Mouse (Mus musculus) hindbrain, postnatal 0 days (tissue): ENCODE measurements around the gene Gm10762. TPM values are rescaled to one million over a fixed set of nuclear protein-coding genes. Genes with fewer than 3 reads are reported as not detected.

ENCODE experiments used
- ATAC-seq: fragments of 200-750 bp; cut with Nextera tagmentation; 2 replicates; pipeline ENCODE4 v1.8.0; 2017; ENCODE audit warnings: mild to moderate bottlenecking, moderate TSS enrichment, moderate library complexity
- DNase-seq: peaks from one replicate; pipeline ENCODE4 v3.0.0-alpha.2; 2015; ENCODE audit warnings: low spot score
- H3K27ac ChIP-seq: fragments of 300-500 bp; sonication (generic); 2 replicates; pipeline ENCODE4 v1.5.1; 2014; ENCODE audit warnings: mild to moderate bottlenecking
- H3K27me3 ChIP-seq: fragments of 300-500 bp; sonication (generic); 2 replicates; pipeline ENCODE4 v1.6.1; 2014; ENCODE audit warnings: low read length, mixed read lengths; ENCODE audit not compliant: insufficient read depth
- H3K36me3 ChIP-seq: fragments of 300-500 bp; sonication (generic); 2 replicates; pipeline ENCODE4 v1.6.1; 2014; ENCODE audit warnings: low read length, mixed read lengths; ENCODE audit not compliant: insufficient read depth
- H3K4me1 ChIP-seq: fragments of 300-500 bp; sonication (generic); 2 replicates; pipeline ENCODE4 v1.6.1; 2014; ENCODE audit warnings: antibody characterized with exemption, low read length, mixed read lengths; ENCODE audit not compliant: insufficient read depth
- H3K4me2 ChIP-seq: fragments of 300-500 bp; sonication (generic); 2 replicates; pipeline ENCODE4 v1.6.1; 2014; ENCODE audit warnings: low read depth, mild to moderate bottlenecking, low read length, moderate library complexity, mixed read lengths
- H3K4me3 ChIP-seq: fragments of 300-500 bp; sonication (generic); 2 replicates; pipeline ENCODE4 v1.5.1; 2014; ENCODE audit warnings: low read length
- H3K9ac ChIP-seq: fragments of 300-500 bp; sonication (generic); replicated peaks from 2 replicates; pipeline ENCODE4 v1.6.1; 2014; ENCODE audit warnings: mild to moderate bottlenecking, low read length, moderate library complexity, mixed read lengths
- H3K9me3 ChIP-seq: fragments of 300-500 bp; sonication (generic); 2 replicates; pipeline ENCODE4 v1.6.1; 2016; ENCODE audit warnings: low read length, mixed read lengths
- CTCF ChIP-seq: IDR thresholded peaks from 2 replicates; pipeline ENCODE4 v1.5.1; 2016; ENCODE audit warnings: antibody characterized with exemption, control low read depth, low read depth
- WGBS: fragments of 180-500 bp; shearing (Covaris S2); extraction: QIAGEN DNeasy Blood & Tissue Kit; methylation state at CpG from one replicate; pipeline ENCODE4 v1.1.7; 2014; 5-methylcytosine and 5-hydroxymethylcytosine counted together
- microRNA-seq, 2 experiments: library from miRNA; unstranded; fragments of <30 nt; microRNA quantifications; one replicate each; pipeline ENCODE4; 2016
- polyA plus RNA-seq: library from polyadenylated mRNA; unstranded; fragments of >200 nt; fragmentation: Nextera tagmentation; extraction: Ambion mirVana; gene quantifications from 2 replicates; pipeline ENCODE4 v1.2.1, GENCODE M21; 2015
- total RNA-seq: library from RNA; depleted of rRNA; stranded (reverse); fragments of >200 nt; gene quantifications from 2 replicates; pipeline ENCODE4 v1.2.3, GENCODE M21; 2014; rRNA removed

Gm10762 gene
- total and polyA plus RNA-seq, 2 experiments from 2014 or later = 19.8 to 33.4 TPM

- WGBS = 1% methylated on average over 65 of the region's 65 CpGs
- Histone ChIP-seq H3K4me2 (peak within 1 kb of the TSS; percentile 80), H3K4me1 (no peaks in the 10 kb centered on the region), H3K27ac (peak within 1 kb of the TSS; percentile 85), H3K36me3 (no peaks in the 10 kb centered on the region), H3K9me3 (no peaks in the 10 kb centered on the region), H3K4me3 (peak within 1 kb of the TSS; percentile 61), H3K27me3 (no peaks in the 10 kb centered on the region), H3K9ac (peak within 1 kb of the TSS; percentile 63)
- DNase-seq (peak; percentile 99), ATAC-seq (peak; percentile 95)
- no peak for TF ChIP-seq CTCF
Observed at GRCm38 (mm10) chr2:128943538-128944528, 23.7 kb downstream of the Gm10762 start, which contains the start of gene Zc3h8. TSS of gene Zc3h8 (minus strand) at chr2:128944077.

GRCm38 (mm10) chr2:128936256-128936655 lies 31.3 kb downstream of the Gm10762 start:
- DNase-seq = no peak
- no peak overlapping the region for H3K27ac ChIP-seq
- peaks cover 15% of the 10 kb centered on the region for H3K36me3 ChIP-seq
- 96% methylated on average over 3 of the region's 3 CpGs for WGBS
- no peak overlapping the region for H3K4me3 ChIP-seq
- H3K9me3 ChIP-seq = no peaks in the 10 kb centered on the region
- TF ChIP-seq CTCF = no peak
- no peak for ATAC-seq
- H3K4me2 ChIP-seq = no peak overlapping the region
- no peaks in the 10 kb centered on the region for H3K27me3 ChIP-seq
- no peak overlapping the region for H3K9ac ChIP-seq
- H3K4me1 ChIP-seq = no peaks in the 10 kb centered on the region

- peaks cover 28% of the 10 kb centered on the region for H3K36me3 ChIP-seq
- no peak for TF ChIP-seq CTCF
Observed at GRCm38 (mm10) chr2:128930704-128931103, 36.8 kb downstream of the Gm10762 start.

GRCm38 (mm10) chr2:128928446-128928845 lies 39.1 kb downstream of the Gm10762 start:
- Histone ChIP-seq H3K4me3 (no peak overlapping the region), H3K27ac (no peak overlapping the region), H3K4me1 (no peaks in the 10 kb centered on the region), H3K9ac (no peak overlapping the region), H3K4me2 (no peak overlapping the region), H3K9me3 (no peaks in the 10 kb centered on the region), H3K27me3 (no peaks in the 10 kb centered on the region), H3K36me3 (peaks cover 23% of the 10 kb centered on the region)
- 95% methylated on average over 3 of the region's 3 CpGs for WGBS
- TF ChIP-seq CTCF = no peak
- no peak for ATAC-seq
- no peak for DNase-seq

More at GRCm38 (mm10) chr2:128930704-128931103, 36.8 kb downstream of the Gm10762 start:
- Histone ChIP-seq H3K9ac (no peak overlapping the region), H3K27me3 (no peaks in the 10 kb centered on the region), H3K4me1 (no peaks in the 10 kb centered on the region), H3K9me3 (no peaks in the 10 kb centered on the region), H3K27ac (no peak overlapping the region), H3K4me3 (no peak overlapping the region), H3K4me2 (no peak overlapping the region)
- DNase-seq (no peak), ATAC-seq (no peak)

GRCm38 (mm10) chr2:128924799-128925198 lies 42.7 kb downstream of the Gm10762 start:
- Histone ChIP-seq H3K36me3 (peaks cover 5% of the 10 kb centered on the region; the same call in 1 of the 2 replicates), H3K4me3 (no peak overlapping the region), H3K4me2 (no peak overlapping the region), H3K27me3 (no peaks in the 10 kb centered on the region), H3K9ac (no peak overlapping the region), H3K27ac (no peak overlapping the region), H3K9me3 (no peaks in the 10 kb centered on the region), H3K4me1 (no peaks in the 10 kb centered on the region)
- no peak for DNase-seq
- WGBS = 93% methylated on average over 4 of the region's 4 CpGs
- ATAC-seq = no peak
- no peak for TF ChIP-seq CTCF

Small RNA genes lying within 50 kb of the gene (microRNA-seq; reads per million reads assigned to microRNA genes)
- gene Gm22859 = 0 reads per million in 2 experiments

Other genes starting within 250 kb of the Gm10762 start
- gene Tmem87b, start 149.6 kb downstream of the Gm10762 start, total RNA-seq = 26.3 and 29.0 TPM in 2 replicates
- 35.2 and 38.5 TPM in 2 replicates for gene Tmem87b, start 149.6 kb downstream of the Gm10762 start, polyA plus RNA-seq
- 2.9 and 3.3 TPM in 2 replicates for gene Fbln7, start 104.7 kb downstream of the Gm10762 start, total RNA-seq
- 3.6 and 4.3 TPM in 2 replicates for gene Fbln7, start 104.7 kb downstream of the Gm10762 start, polyA plus RNA-seq
- 1.5 and 1.7 TPM in 2 replicates for gene Zc3h8, start 23.6 kb downstream of the Gm10762 start, total RNA-seq
- gene Zc3h8, start 23.6 kb downstream of the Gm10762 start, polyA plus RNA-seq = 11.5 and 14.0 TPM in 2 replicates
- gene Zc3h6, start 323 bp downstream of the Gm10762 start, total RNA-seq = 5.3 and 13.4 TPM in 2 replicates
- gene Zc3h6, start 323 bp downstream of the Gm10762 start, polyA plus RNA-seq = 4.5 and 4.6 TPM in 2 replicates
- 1.5 TPM in 2 replicates for gene Vinac1, start 80.4 kb upstream of the Gm10762 start, total RNA-seq
- gene Vinac1, start 80.4 kb upstream of the Gm10762 start, polyA plus RNA-seq = 0.71 and 0.86 TPM in 2 replicates
- gene Ttl, start 98.2 kb upstream of the Gm10762 start, total RNA-seq = 57.7 and 60.9 TPM in 2 replicates
- gene Ttl, start 98.2 kb upstream of the Gm10762 start, polyA plus RNA-seq = 34.1 and 35.9 TPM in 2 replicates
- 20.9 and 21.8 TPM in 2 replicates for gene Polr1b, start 133.3 kb upstream of the Gm10762 start, total RNA-seq
- gene Polr1b, start 133.3 kb upstream of the Gm10762 start, polyA plus RNA-seq = 10.5 and 11.3 TPM in 2 replicates
- gene Chchd5, start 162.0 kb upstream of the Gm10762 start, total RNA-seq = 20.3 and 27.5 TPM in 2 replicates
- gene Chchd5, start 162.0 kb upstream of the Gm10762 start, polyA plus RNA-seq = 19.1 and 19.8 TPM in 2 replicates
- 63.0 and 63.5 TPM in 2 replicates for gene Slc20a1, start 231.0 kb upstream of the Gm10762 start, total RNA-seq
- 40.6 and 41.6 TPM in 2 replicates for gene Slc20a1, start 231.0 kb upstream of the Gm10762 start, polyA plus RNA-seq